Mouse (Mus musculus): Measurements from ENCODE around the gene Pabpc4l. TPM values are rescaled to one million over a fixed set of nuclear protein-coding genes. Genes with fewer than 3 reads are reported as not detected.

Pabpc4l gene
- not detected in 2 replicates for polyA plus RNA-seq (2012; ENCODE audit: low replicate concordance)

GRCm38 (mm10) chr3:46447481-46448265 is at the start of gene Pabpc4l:
Gene Pabpc4l, minus strand, starts transcription at chr3:46448219.

Data from leukemia stem cell, adult 10-12 weeks (primary cell).